Mouse (Mus musculus) limb, embryonic 10.5 days (tissue): Measurements from ENCODE around the gene Coq8a. TPM values are rescaled to one million over a fixed set of nuclear protein-coding genes. Genes with fewer than 3 reads are reported as not detected.
A peak's percentile ranks its signal among the peaks of the same experiment; 100 is the strongest.

Source experiments
- DNase-seq: peaks from one replicate; pipeline ENCODE4 v3.0.0-alpha.2; 2017; ENCODE audit warnings: low spot score
- H3K27ac ChIP-seq: fragments of 300-500 bp; sonication (generic); 2 replicates; pipeline ENCODE4 v1.5.1; 2016; ENCODE audit warnings: mild to moderate bottlenecking
- H3K27me3 ChIP-seq: fragments of 300-500 bp; sonication (generic); 2 replicates; pipeline ENCODE4 v1.6.1; 2016; ENCODE audit warnings: low read depth, mild to moderate bottlenecking; ENCODE audit not compliant: poor library complexity, severe bottlenecking
- H3K36me3 ChIP-seq: fragments of 300-500 bp; sonication (generic); 2 replicates; pipeline ENCODE4 v1.6.1; 2016; ENCODE audit warnings: mild to moderate bottlenecking, moderate library complexity
- H3K4me1 ChIP-seq: fragments of 300-500 bp; sonication (generic); 2 replicates; pipeline ENCODE4 v1.6.1; 2016
- H3K4me3 ChIP-seq: fragments of 300-500 bp; sonication (generic); 2 replicates; pipeline ENCODE4 v1.5.1; 2016; ENCODE audit warnings: mild to moderate bottlenecking, moderate library complexity
- H3K9me3 ChIP-seq: fragments of 300-500 bp; sonication (generic); replicated peaks from 2 replicates; pipeline ENCODE4 v1.6.1; 2016; ENCODE audit warnings: mild to moderate bottlenecking
- WGBS: fragments of 180-500 bp; shearing (Covaris S2); methylation state at CpG from one replicate; pipeline ENCODE4 v1.1.7; 2016; 5-methylcytosine and 5-hydroxymethylcytosine counted together
- polyA plus RNA-seq: library from polyadenylated mRNA; unstranded; fragments of >200 nt; fragmentation: Nextera tagmentation; extraction: Ambion mirVana; gene quantifications from 2 replicates; pipeline ENCODE4 v1.2.1, GENCODE M21; 2016

Coq8a gene
- polyA plus RNA-seq, 1 experiment from 2014 or later, result 2.1 TPM

DNA sequence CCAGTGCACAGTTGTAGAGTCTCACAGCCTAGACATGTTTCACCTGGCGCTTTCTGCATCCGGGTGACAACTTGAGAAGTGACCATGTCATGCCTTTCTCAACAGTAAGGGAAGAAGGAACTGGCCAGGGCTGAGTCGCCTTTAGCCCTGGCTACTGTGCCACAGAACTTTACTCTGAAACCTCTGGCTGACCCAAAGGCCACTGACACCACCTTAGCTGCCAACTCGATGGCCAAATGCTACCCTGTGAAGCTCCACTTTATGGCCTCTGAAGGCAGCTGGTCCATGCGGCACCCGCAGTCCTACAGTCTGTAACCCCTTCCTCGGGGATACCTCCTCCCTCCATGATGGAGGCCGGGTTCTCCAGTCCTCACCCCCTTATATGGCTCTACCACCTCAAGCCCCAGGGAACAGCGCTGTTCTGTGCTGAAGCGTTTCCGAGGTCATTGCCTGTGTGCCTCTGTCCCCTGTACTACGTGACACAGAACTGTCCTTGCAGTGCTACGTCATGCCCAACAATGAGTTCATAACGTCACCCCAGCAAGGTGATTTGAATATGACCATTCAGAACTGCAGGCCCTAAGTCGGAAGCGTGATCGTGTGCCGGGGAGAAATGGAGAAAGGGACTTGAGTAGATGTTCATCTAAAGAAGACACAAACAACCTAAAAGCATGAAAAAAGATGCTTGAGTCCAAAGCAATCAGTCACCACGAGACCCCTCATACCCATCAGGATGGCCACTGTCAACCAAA, 21.6 kb upstream of the Coq8a start:
- Histone ChIP-seq H3K27me3 (no peaks in the 10 kb centered on the region), H3K36me3 (no peaks in the 10 kb centered on the region), H3K9me3 (no peaks in the 10 kb centered on the region), H3K4me3 (no peak overlapping the region), H3K4me1 (peaks cover 10% of the 10 kb centered on the region), H3K27ac (no peak overlapping the region)
- 85% methylated on average over 19 of the region's 19 CpGs for WGBS
- no peak for DNase-seq

DNA sequence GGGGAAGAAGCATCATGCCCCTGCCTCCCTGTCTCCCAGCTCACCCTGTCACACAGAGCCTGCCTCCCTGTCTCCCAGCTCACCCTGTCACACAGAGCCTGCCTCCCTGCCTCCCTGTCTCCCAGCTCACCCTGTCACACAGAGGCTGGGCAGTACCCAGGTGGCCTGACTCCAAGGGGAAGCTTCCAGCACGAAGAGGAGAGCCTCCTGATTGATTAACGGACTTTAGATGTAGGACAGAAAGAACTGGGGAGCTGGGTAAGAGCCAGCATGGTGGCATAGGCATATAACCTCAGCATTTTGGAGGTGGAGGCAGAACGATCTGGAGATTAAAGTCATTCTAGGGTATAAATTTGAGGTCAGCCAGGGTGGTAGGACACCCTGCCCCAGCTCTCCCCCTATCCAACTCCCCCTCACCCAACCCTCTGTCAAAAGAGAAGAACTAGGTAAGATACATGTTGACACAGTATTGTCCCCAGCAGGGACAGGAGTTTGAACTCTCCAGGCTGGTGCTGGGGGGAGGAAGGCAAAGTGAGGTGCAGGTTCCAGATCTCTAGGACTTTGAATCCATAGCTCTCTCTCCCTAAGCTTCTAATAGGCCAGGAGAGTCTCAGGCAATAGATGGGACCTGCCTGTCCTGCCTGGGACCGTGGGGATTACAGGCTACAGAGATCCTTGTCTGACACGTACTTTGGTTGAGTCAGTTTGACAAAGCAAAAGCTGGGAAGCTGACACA, 17.3 kb upstream of the Coq8a start:
- Histone ChIP-seq H3K4me1 (peaks cover 7% of the 10 kb centered on the region; the same call in 1 of the 2 replicates), H3K27ac (peak overlapping the region; percentile 30; the same call in 1 of the 2 replicates), H3K9me3 (no peaks in the 10 kb centered on the region), H3K36me3 (no peaks in the 10 kb centered on the region), H3K4me3 (no peak overlapping the region), H3K27me3 (no peaks in the 10 kb centered on the region)
- 68% methylated on average over 5 of the region's 5 CpGs for WGBS
- no peak for DNase-seq

DNA sequence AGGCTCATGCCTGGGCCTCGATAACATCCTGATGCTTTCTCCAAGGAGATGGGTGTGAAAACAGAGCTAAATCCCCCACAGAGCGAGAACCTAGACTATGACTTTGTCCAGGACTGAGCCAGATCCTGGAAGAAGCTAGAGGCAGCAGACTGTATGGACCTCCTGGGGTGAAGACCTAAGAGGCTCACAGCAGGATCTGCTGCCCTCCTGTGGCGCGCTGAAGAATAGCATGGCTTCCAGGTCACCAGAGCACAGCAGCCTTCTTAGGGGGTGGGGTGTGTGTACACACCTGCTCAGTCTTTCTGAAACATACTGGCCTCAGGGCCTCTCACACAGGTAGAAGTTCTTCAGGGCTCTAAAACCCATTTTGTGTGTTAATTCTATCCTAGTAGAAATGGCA, 15.6 kb upstream of the Coq8a start:
- WGBS, result 21% methylated on average over 4 of the region's 4 CpGs
- Histone ChIP-seq H3K4me1 (peaks cover 7% of the 10 kb centered on the region; the same call in 1 of the 2 replicates), H3K4me3 (no peak overlapping the region), H3K36me3 (no peaks in the 10 kb centered on the region), H3K9me3 (no peaks in the 10 kb centered on the region), H3K27me3 (no peaks in the 10 kb centered on the region), H3K27ac (no peak overlapping the region)
- peak; percentile 74 for DNase-seq

DNA sequence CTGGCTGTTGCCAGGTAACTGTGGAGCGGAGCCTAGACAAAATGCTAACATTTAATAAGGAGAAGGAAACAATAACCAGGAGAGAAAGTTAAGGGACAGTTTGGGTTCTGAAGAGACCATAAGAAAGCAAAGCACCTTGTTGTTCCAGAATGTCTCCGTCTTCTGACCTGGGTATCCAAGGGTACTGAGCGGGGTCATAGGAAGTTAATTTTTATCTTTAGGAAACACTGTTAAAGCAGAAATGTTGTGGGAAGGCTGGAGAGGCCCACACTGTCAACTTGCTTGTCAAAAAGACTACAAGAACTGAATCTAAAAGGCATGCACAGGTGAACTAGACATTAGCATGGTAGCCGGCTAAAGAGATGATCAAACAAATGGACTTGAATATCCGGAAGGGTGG, 13.5 kb upstream of the Coq8a start:
- no peak for DNase-seq
- no peak overlapping the region for H3K4me3 ChIP-seq
- H3K36me3 ChIP-seq, result no peaks in the 10 kb centered on the region
- no peaks in the 10 kb centered on the region for H3K27me3 ChIP-seq
- H3K4me1 ChIP-seq, result peaks cover 7% of the 10 kb centered on the region; the same call in 1 of the 2 replicates
- no peak overlapping the region for H3K27ac ChIP-seq
- 94% methylated on average over 5 of the region's 5 CpGs for WGBS
- no peaks in the 10 kb centered on the region for H3K9me3 ChIP-seq

DNA sequence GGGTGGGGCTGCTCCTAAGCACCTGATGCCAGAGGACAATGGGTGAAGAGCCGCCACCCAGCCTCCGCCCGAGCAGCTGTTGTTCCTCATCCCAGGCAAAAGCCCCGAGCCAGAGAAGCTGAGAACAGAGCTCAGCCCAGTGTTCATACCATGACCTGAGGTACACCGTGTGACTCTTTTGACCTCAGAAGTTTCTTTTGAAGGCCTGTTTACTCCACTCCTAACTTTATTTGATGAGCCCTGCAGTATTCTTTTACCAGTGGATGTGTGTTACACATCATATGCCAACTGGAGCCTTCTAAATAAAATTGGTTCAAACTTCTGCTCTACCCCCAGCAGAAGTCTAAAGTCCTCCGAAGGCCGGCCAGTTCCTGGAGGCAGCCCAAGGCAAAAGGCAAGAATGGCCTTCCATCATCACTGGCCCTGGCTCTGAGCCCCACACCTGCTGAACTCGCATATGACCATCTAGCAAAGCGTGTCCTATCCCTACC, 11.4 kb upstream of the Coq8a start:
- H3K36me3 ChIP-seq, result no peaks in the 10 kb centered on the region
- H3K4me3 ChIP-seq, result no peak overlapping the region
- no peak overlapping the region for H3K27ac ChIP-seq
- H3K9me3 ChIP-seq, result no peaks in the 10 kb centered on the region
- H3K27me3 ChIP-seq, result no peaks in the 10 kb centered on the region
- 89% methylated on average over 9 of the region's 9 CpGs for WGBS
- no peak for DNase-seq
- H3K4me1 ChIP-seq, result peaks cover 7% of the 10 kb centered on the region; the same call in 1 of the 2 replicates

DNA sequence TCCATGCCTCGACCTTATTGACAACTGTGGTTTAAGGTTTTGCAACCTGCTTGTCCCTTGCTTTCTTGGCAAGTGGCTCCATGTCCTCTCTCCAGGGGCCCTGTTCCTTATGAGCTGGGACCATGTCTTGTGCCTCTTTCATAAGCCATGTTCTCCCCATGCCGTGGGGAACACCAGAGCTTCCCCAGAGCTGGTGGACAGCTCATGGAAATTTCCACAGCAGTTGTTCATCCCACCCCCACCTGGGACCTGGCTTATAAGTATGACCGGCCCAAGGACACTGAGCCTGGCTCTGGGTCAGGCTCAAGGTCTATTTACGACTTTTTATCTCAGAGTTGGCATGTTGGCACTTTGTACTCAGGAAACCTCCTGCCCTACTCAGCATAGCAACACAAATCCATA, 10.6 kb upstream of the Coq8a start:
- 78% methylated on average over 4 of the region's 4 CpGs for WGBS
- Histone ChIP-seq H3K27ac (no peak overlapping the region), H3K4me3 (no peak overlapping the region), H3K9me3 (no peaks in the 10 kb centered on the region), H3K27me3 (no peaks in the 10 kb centered on the region), H3K36me3 (no peaks in the 10 kb centered on the region), H3K4me1 (peaks cover 7% of the 10 kb centered on the region; the same call in 1 of the 2 replicates)
- DNase-seq, result no peak

DNA sequence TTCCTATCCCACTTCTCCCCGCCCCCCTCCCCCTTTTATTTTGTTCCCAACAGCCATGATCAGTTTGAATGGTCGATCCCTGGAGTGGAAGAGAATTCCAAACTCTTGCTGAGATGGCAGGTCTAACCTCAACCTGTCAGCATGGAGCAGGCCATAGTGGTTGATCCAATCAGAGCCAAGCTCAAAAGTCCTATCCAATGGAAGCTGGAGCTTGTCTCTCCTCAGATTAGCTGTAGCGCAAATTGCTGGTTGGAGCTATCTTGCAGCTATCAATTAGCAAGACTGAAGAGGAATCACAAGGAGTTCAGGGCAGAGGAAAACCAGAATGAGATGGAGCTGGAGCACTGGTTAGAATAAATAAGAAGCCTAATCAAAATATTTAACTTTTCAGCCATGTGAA, 9.0 kb upstream of the Coq8a start:
- Histone ChIP-seq H3K9me3 (no peaks in the 10 kb centered on the region), H3K27ac (no peak overlapping the region), H3K4me1 (peaks cover 7% of the 10 kb centered on the region; the same call in 1 of the 2 replicates), H3K27me3 (no peaks in the 10 kb centered on the region), H3K36me3 (no peaks in the 10 kb centered on the region), H3K4me3 (no peak overlapping the region)
- 85% methylated on average over 3 of the region's 3 CpGs for WGBS
- no peak for DNase-seq

DNA sequence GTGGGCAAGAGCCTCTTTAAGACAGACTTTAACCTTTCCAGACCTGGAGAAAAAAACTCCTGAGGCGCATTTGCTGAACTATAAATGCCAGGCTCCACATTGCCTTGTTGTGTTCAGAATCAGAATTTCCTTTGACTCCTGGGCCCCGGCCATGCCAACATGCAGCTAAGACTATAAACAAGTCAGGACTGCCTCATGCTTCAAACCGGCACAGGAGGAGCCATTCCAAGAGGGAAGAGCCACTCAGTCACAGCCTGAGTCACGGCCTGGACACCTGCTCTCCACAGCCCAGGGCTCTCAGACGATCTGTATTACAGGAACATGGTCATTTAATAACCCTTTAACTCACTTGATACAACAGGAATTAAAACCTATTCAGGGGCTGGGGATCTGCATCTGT, 1.3 kb upstream of the Coq8a start:
- no peaks in the 10 kb centered on the region for H3K9me3 ChIP-seq
- no peak overlapping the region for H3K4me3 ChIP-seq
- H3K4me1 ChIP-seq, result peaks cover 5% of the 10 kb centered on the region
- no peaks in the 10 kb centered on the region for H3K36me3 ChIP-seq
- H3K27me3 ChIP-seq, result no peaks in the 10 kb centered on the region
- no peak overlapping the region for H3K27ac ChIP-seq
- WGBS, result 73% methylated on average over 5 of the region's 5 CpGs
- DNase-seq, result no peak

DNA sequence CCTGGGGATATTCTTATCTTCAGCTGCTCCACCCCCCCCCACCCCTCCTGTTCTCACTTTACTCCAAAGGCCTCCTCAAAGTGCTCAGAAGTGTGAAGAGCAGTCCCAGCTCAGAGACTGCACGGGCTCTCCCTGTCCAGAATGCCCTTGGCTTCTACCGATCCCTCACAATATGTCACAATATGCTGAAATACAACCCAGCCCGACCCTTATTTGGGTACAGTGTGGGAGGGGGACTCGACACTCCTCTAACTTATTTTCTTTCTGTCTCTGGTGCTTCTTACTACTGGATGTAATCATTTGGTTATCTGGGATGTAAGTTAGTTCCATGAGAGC, 281 bp upstream of the Coq8a start:
- H3K27ac ChIP-seq, result no peak overlapping the region
- no peaks in the 10 kb centered on the region for H3K27me3 ChIP-seq
- H3K9me3 ChIP-seq, result no peaks in the 10 kb centered on the region
- DNase-seq, result no peak
- H3K4me3 ChIP-seq, result no peak overlapping the region
- no peaks in the 10 kb centered on the region for H3K36me3 ChIP-seq
- 72% methylated on average over 4 of the region's 4 CpGs for WGBS
- peaks cover 13% of the 10 kb centered on the region for H3K4me1 ChIP-seq

DNA sequence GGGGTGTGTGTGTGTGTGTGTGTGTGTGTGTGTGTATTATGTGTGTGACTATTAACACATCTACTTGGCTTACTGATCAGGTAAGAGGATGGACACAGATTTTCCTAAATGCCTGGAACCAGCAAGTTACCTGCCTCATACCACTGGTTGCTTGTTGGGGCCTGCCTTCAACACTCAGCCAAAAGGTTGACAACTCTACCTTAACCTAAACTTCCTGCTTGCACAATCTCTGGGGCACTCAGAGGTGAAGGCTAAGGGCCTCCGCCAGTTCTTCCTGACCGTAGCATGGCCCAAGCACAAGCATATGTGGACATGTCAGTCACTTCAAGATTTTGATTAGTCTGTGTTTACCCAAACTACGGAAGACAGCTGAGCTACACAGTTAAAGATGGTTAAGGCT, 1.4 kb downstream of the Coq8a start:
- no peak for DNase-seq
- H3K36me3 ChIP-seq, result no peaks in the 10 kb centered on the region
- peaks cover 13% of the 10 kb centered on the region for H3K4me1 ChIP-seq
- 87% methylated on average over 3 of the region's 3 CpGs for WGBS
- H3K4me3 ChIP-seq, result no peak overlapping the region
- no peak overlapping the region for H3K27ac ChIP-seq
- H3K27me3 ChIP-seq, result peaks cover 10% of the 10 kb centered on the region; the same call in 1 of the 2 replicates
- H3K9me3 ChIP-seq, result no peaks in the 10 kb centered on the region

DNA sequence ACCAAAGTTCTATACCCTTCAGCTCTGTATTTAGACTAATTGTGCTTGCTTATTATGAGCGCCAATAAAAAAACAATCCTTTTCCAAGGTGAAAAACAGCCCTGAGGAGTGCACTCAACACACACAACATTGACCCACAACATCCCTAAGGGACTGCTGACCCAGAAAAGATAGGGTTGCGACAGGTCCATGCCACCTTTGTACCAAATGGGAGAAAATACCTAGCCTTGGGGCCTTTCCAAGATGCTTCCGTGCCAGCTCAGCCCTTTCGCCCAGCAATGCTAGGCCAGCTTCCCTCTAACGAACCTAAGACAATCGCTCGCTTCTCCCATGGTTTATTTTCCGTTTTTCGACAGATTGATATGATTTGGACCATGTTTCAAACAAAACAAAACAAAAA, 2.9 kb downstream of the Coq8a start:
- Histone ChIP-seq H3K36me3 (no peaks in the 10 kb centered on the region), H3K4me3 (peak overlapping the region; percentile 71; the same call in 1 of the 2 replicates), H3K27ac (peak overlapping the region; percentile 67), H3K27me3 (peaks cover 10% of the 10 kb centered on the region; the same call in 1 of the 2 replicates), H3K9me3 (no peaks in the 10 kb centered on the region), H3K4me1 (peaks cover 13% of the 10 kb centered on the region)
- 94% methylated on average over 9 of the region's 9 CpGs for WGBS
- no peak for DNase-seq

DNA sequence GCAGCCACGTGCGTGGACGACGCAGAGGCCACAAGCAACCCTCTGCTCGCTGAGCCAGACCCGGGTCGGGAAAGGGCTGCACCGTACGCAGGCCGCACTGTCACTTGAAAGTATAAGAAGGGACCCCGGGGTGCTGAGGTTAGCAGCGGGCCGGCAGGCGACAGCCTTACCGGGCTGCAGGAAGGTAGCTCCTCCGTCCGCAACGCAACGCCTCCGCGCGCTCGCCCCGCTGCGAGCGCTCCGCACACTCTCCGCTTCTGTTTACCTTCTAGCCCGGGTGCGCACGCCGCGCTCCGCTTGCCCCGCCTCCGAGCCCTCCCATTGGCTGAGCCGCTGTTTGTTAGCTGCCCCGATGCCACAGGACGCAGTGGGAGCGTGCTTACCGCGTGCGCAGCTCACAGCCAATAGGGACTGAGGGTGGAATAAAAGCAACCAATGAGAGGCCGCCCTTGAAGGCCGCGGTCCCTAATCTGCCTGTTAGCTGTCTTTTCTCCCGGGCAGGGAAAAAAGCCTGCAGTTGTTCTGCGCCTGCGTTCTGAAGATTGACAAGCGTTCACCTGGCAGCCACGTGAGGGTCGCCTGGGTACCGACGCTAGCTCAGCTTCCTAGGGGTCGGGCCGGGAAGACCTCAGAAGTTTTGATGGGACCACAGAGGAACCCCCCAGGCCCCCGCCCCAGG, 3.6 kb downstream of the Coq8a start:
- no peaks in the 10 kb centered on the region for H3K36me3 ChIP-seq
- peaks cover 13% of the 10 kb centered on the region for H3K4me1 ChIP-seq
- H3K27me3 ChIP-seq, result peaks cover 10% of the 10 kb centered on the region; the same call in 1 of the 2 replicates
- no peaks in the 10 kb centered on the region for H3K9me3 ChIP-seq
- peak overlapping the region; percentile 67 for H3K27ac ChIP-seq
- H3K4me3 ChIP-seq, result peak overlapping the region; percentile 71
- peak; percentile 94 for DNase-seq
- 1% methylated on average over 57 of the region's 57 CpGs for WGBS
